Mouse (Mus musculus): ENCODE results near the gene Tspan10. TPM values are rescaled to one million over a fixed set of nuclear protein-coding genes. Genes with fewer than 3 reads are reported as not detected.

The Tspan10 gene
- polyA plus RNA-seq, 1 experiment from 2014 or later: not detected

Other genes starting within 250 kb of the Tspan10 start
- gene Bahcc1, start 209.7 kb upstream of the Tspan10 start, polyA plus RNA-seq (2015; fragmentation: Nextera tagmentation; extraction: Ambion mirVana): 8.7 and 10.4 TPM in 2 replicates
- 3,602 and 3,776 TPM in 2 replicates for gene Actg1, start 94.1 kb upstream of the Tspan10 start, polyA plus RNA-seq (2015; fragmentation: Nextera tagmentation; extraction: Ambion mirVana)
- gene Fscn2, start 81.1 kb upstream of the Tspan10 start, polyA plus RNA-seq (2015; fragmentation: Nextera tagmentation; extraction: Ambion mirVana): 0.64 and 1.4 TPM in 2 replicates
- gene Faap100, start 63.9 kb upstream of the Tspan10 start, polyA plus RNA-seq (2015; fragmentation: Nextera tagmentation; extraction: Ambion mirVana): 71.6 and 81.5 TPM in 2 replicates
- gene Nploc4, start 4.9 kb upstream of the Tspan10 start, polyA plus RNA-seq (2015; fragmentation: Nextera tagmentation; extraction: Ambion mirVana): 30.2 and 32.6 TPM in 2 replicates
- 0.09 and 0.28 TPM in 2 replicates for gene Pde6g, start 10.9 kb downstream of the Tspan10 start, polyA plus RNA-seq (2015; fragmentation: Nextera tagmentation; extraction: Ambion mirVana)
- gene Oxld1, start 15.4 kb downstream of the Tspan10 start, polyA plus RNA-seq (2015; fragmentation: Nextera tagmentation; extraction: Ambion mirVana): 12.1 and 12.8 TPM in 2 replicates
- gene Ccdc137, start 15.5 kb downstream of the Tspan10 start, polyA plus RNA-seq (2015; fragmentation: Nextera tagmentation; extraction: Ambion mirVana): 24.5 and 26.6 TPM in 2 replicates
- gene Arl16, start 25.0 kb downstream of the Tspan10 start, polyA plus RNA-seq (2015; fragmentation: Nextera tagmentation; extraction: Ambion mirVana): 68.1 and 76.7 TPM in 2 replicates
- 142 and 144 TPM in 2 replicates for gene Mrpl12, start 42.0 kb downstream of the Tspan10 start, polyA plus RNA-seq (2015; fragmentation: Nextera tagmentation; extraction: Ambion mirVana)
- 27.6 and 33.6 TPM in 2 replicates for gene Slc25a10, start 49.2 kb downstream of the Tspan10 start, polyA plus RNA-seq (2015; fragmentation: Nextera tagmentation; extraction: Ambion mirVana)
- 0.26 and 0.41 TPM in 2 replicates for gene Gcgr, start 88.1 kb downstream of the Tspan10 start, polyA plus RNA-seq (2015; fragmentation: Nextera tagmentation; extraction: Ambion mirVana)
- gene Mcrip1, start 107.1 kb downstream of the Tspan10 start, polyA plus RNA-seq (2015; fragmentation: Nextera tagmentation; extraction: Ambion mirVana): 229 and 235 TPM in 2 replicates
- 0.69 and 14.1 TPM in 2 replicates for gene Ppp1r27, start 108.5 kb downstream of the Tspan10 start, polyA plus RNA-seq (2015; fragmentation: Nextera tagmentation; extraction: Ambion mirVana)
- gene P4hb, start 130.6 kb downstream of the Tspan10 start, polyA plus RNA-seq (2015; fragmentation: Nextera tagmentation; extraction: Ambion mirVana): 282 and 351 TPM in 2 replicates
- 488 and 542 TPM in 2 replicates for gene Arhgdia, start 139.0 kb downstream of the Tspan10 start, polyA plus RNA-seq (2015; fragmentation: Nextera tagmentation; extraction: Ambion mirVana)
- 219 and 265 TPM in 2 replicates for gene Alyref, start 155.7 kb downstream of the Tspan10 start, polyA plus RNA-seq (2015; fragmentation: Nextera tagmentation; extraction: Ambion mirVana)
- gene Anapc11, start 155.8 kb downstream of the Tspan10 start, polyA plus RNA-seq (2015; fragmentation: Nextera tagmentation; extraction: Ambion mirVana): 206 and 208 TPM in 2 replicates
- 0.86 and 3.2 TPM in 2 replicates for gene Npb, start 165.8 kb downstream of the Tspan10 start, polyA plus RNA-seq (2015; fragmentation: Nextera tagmentation; extraction: Ambion mirVana)
- 224 and 248 TPM in 2 replicates for gene Pcyt2, start 175.3 kb downstream of the Tspan10 start, polyA plus RNA-seq (2015; fragmentation: Nextera tagmentation; extraction: Ambion mirVana)
- 43.2 and 45.1 TPM in 2 replicates for gene Sirt7, start 182.6 kb downstream of the Tspan10 start, polyA plus RNA-seq (2015; fragmentation: Nextera tagmentation; extraction: Ambion mirVana)
- gene Mafg, start 191.0 kb downstream of the Tspan10 start, polyA plus RNA-seq (2015; fragmentation: Nextera tagmentation; extraction: Ambion mirVana): 40.1 and 41.0 TPM in 2 replicates
- 19.1 and 20.8 TPM in 2 replicates for gene Pycr1, start 201.1 kb downstream of the Tspan10 start, polyA plus RNA-seq (2015; fragmentation: Nextera tagmentation; extraction: Ambion mirVana)
- gene Myadml2, start 205.5 kb downstream of the Tspan10 start, polyA plus RNA-seq (2015; fragmentation: Nextera tagmentation; extraction: Ambion mirVana): 2.5 and 2.6 TPM in 2 replicates
- 6.1 and 7.1 TPM in 2 replicates for gene Notum, start 218.5 kb downstream of the Tspan10 start, polyA plus RNA-seq (2015; fragmentation: Nextera tagmentation; extraction: Ambion mirVana)
- gene Aspscr1, start 230.3 kb downstream of the Tspan10 start, polyA plus RNA-seq (2015; fragmentation: Nextera tagmentation; extraction: Ambion mirVana): 144 and 148 TPM in 2 replicates